Mouse (Mus musculus): ENCODE measurements at regions not wholly inside any gene's neighbourhood (a gene's known extent, or its start where the extent isn't known, plus 50 kb on each side); places are given as distances from the start of the nearest gene placed in this dataset.

- no peak for DNase-seq (ENCODE audit: low spot score in 2 of 2)
Measured at GRCm38 (mm10) chr2:34042336-34042735, 154.6 kb upstream of the Mvb12b start.

GRCm38 (mm10) chr2:34038982-34039381 is 151.2 kb upstream of the Mvb12b start:
- DNase-seq (ENCODE audit: low spot score in 2 of 2), result no peak

- no peak for DNase-seq (ENCODE audit: low spot score in 2 of 2)
Measured at GRCm38 (mm10) chr2:34033212-34033611, 145.5 kb upstream of the Mvb12b start.

GRCm38 (mm10) chr2:34031421-34031820 is 143.7 kb upstream of the Mvb12b start:
- no peak for DNase-seq (ENCODE audit: low spot score in 2 of 2)

- DNase-seq (ENCODE audit: low spot score in 2 of 2), result no peak
Measured at GRCm38 (mm10) chr2:34031001-34031412, 143.3 kb upstream of the Mvb12b start.

- no peak for DNase-seq (ENCODE audit: low spot score in 2 of 2)
Measured at GRCm38 (mm10) chr2:34027445-34027844, 139.7 kb upstream of the Mvb12b start.

- no peak for DNase-seq (ENCODE audit: low spot score in 2 of 2)
Measured at GRCm38 (mm10) chr2:34026566-34027360, 139.0 kb upstream of the Mvb12b start.

GRCm38 (mm10) chr2:34025715-34026360 is 138.1 kb upstream of the Mvb12b start:
- DNase-seq (ENCODE audit: low spot score in 2 of 2), result no peak

- no peak for DNase-seq (ENCODE audit: low spot score in 2 of 2)
Measured at GRCm38 (mm10) chr2:34017142-34017453, 129.4 kb upstream of the Mvb12b start.

GRCm38 (mm10) chr2:34016350-34017141 is 128.8 kb upstream of the Mvb12b start:
- DNase-seq (ENCODE audit: low spot score in 2 of 2), result no peak

GRCm38 (mm10) chr2:34015640-34015995 is 127.9 kb upstream of the Mvb12b start:
- no peak for DNase-seq (ENCODE audit: low spot score in 2 of 2)

- DNase-seq (ENCODE audit: low spot score in 2 of 2), result no peak
Measured at GRCm38 (mm10) chr2:34014868-34015639, 127.3 kb upstream of the Mvb12b start.

GRCm38 (mm10) chr2:34010166-34010565 is 122.4 kb upstream of the Mvb12b start:
- DNase-seq (ENCODE audit: low spot score in 2 of 2), result no peak

GRCm38 (mm10) chr2:34007916-34008315 is 120.2 kb upstream of the Mvb12b start:
- no peak for DNase-seq (ENCODE audit: low spot score in 2 of 2)

- no peak for DNase-seq (ENCODE audit: low spot score in 2 of 2)
Measured at GRCm38 (mm10) chr2:33997106-33997505, 109.4 kb upstream of the Mvb12b start.

- no peak for DNase-seq (ENCODE audit: low spot score in 2 of 2)
Measured at GRCm38 (mm10) chr2:33996331-33996730, 108.6 kb upstream of the Mvb12b start.

GRCm38 (mm10) chr2:33991299-33991698 is 103.6 kb upstream of the Mvb12b start:
- DNase-seq (ENCODE audit: low spot score in 2 of 2), result no peak

GRCm38 (mm10) chr2:33990711-33991110 is 103.0 kb upstream of the Mvb12b start:
- no peak for DNase-seq (ENCODE audit: low spot score in 2 of 2)

GRCm38 (mm10) chr2:33989555-33990370 is 102.0 kb upstream of the Mvb12b start:
- no peak for DNase-seq (ENCODE audit: low spot score in 2 of 2)

- DNase-seq (ENCODE audit: low spot score in 2 of 2), result peak in 1 of 2 experiments; percentile 5
Measured at GRCm38 (mm10) chr2:33986420-33986819, 98.7 kb upstream of the Mvb12b start.
